24 mouse cellular contexts compared by ENCODE assay signal in genomic region chr19:22736870-22737269, GRCm38 (mm10).
DNase-seq lines count a peak whose midpoint lies in the region; ATAC-seq and TF ChIP-seq lines count a peak whose summit lies in the region.
"Had no signal": no experiment of that assay in that cellular context is flagged by ENCODE, and none has a peak within 500 bp of the region (broad histone marks: within the 10 kb centered on the region; RNA-seq: fewer than 3 reads in every experiment).

No protein-coding gene starts in this region.

- no peaks in the 10 kb centered on the region for H3K27me3 ChIP-seq in forebrain, embryonic 12.5 days
- H3K27me3 ChIP-seq in forebrain, embryonic 16.5 days (replicated peaks; ENCODE audit: control insufficient read depth, insufficient read depth, low read length), result no peaks in the 10 kb centered on the region
- no peaks in the 10 kb centered on the region for H3K27me3 ChIP-seq in midbrain, embryonic 13.5 days
- no peaks in the 10 kb centered on the region for H3K27me3 ChIP-seq in midbrain, embryonic 11.5 days (ENCODE audit: control insufficient read depth, insufficient read depth, low read length)
- no peaks in the 10 kb centered on the region for H3K27me3 ChIP-seq in midbrain, embryonic 16.5 days (ENCODE audit: control insufficient read depth, insufficient read depth, low read depth, low read length)
- H3K27me3 ChIP-seq in midbrain, postnatal 0 days (ENCODE audit: insufficient read depth, low read length), result no peaks in the 10 kb centered on the region
- H3K27me3 ChIP-seq: CH12.LX; embryonic facial prominence, embryonic 12.5 days had no signal

- no peaks in the 10 kb centered on the region for H3K9me3 ChIP-seq in forebrain, embryonic 12.5 days
- H3K9me3 ChIP-seq in forebrain, embryonic 16.5 days (ENCODE audit: control insufficient read depth, low read length), result no peaks in the 10 kb centered on the region
- no peaks in the 10 kb centered on the region for H3K9me3 ChIP-seq in midbrain, embryonic 13.5 days
- no peaks in the 10 kb centered on the region for H3K9me3 ChIP-seq in midbrain, embryonic 11.5 days (ENCODE audit: control insufficient read depth, low read length)
- H3K9me3 ChIP-seq in midbrain, embryonic 16.5 days (replicated peaks; ENCODE audit: control insufficient read depth, low read length, poor library complexity, severe bottlenecking), result no peaks in the 10 kb centered on the region
- no peaks in the 10 kb centered on the region for H3K9me3 ChIP-seq in midbrain, postnatal 0 days (ENCODE audit: low read length)
- H3K9me3 ChIP-seq: embryonic facial prominence, embryonic 10.5 days; embryonic facial prominence, embryonic 12.5 days; G1E had no signal

- no peak for TF ChIP-seq CTCF in midbrain, postnatal 0 days (IDR thresholded peaks at IDR 0.05)

- H3K4me2 ChIP-seq in forebrain, embryonic 12.5 days, result no peak overlapping the region
- no peak overlapping the region for H3K4me2 ChIP-seq in forebrain, embryonic 16.5 days (ENCODE audit: low read length)
- no peak overlapping the region for H3K4me2 ChIP-seq in midbrain, embryonic 13.5 days (replicated peaks)
- no peak overlapping the region for H3K4me2 ChIP-seq in midbrain, embryonic 11.5 days
- H3K4me2 ChIP-seq in midbrain, embryonic 16.5 days (ENCODE audit: low read length), result no peak overlapping the region
- no peak overlapping the region for H3K4me2 ChIP-seq in midbrain, postnatal 0 days (ENCODE audit: low read depth, low read length, poor library complexity, severe bottlenecking)
- H3K4me2 ChIP-seq: embryonic facial prominence, embryonic 12.5 days had no signal

- ATAC-seq in forebrain, embryonic 12.5 days (ENCODE audit: low FRiP score), result 0 out of 2 replicates have a peak, but pooled peaks have one; percentile 30
- ATAC-seq in forebrain, embryonic 16.5 days, result no peak
- peak; percentile 53; the same call in 1 of the 2 replicates for ATAC-seq in midbrain, embryonic 13.5 days
- ATAC-seq in midbrain, embryonic 11.5 days (ENCODE audit: low FRiP score), result no peak
- no peak for ATAC-seq in midbrain, embryonic 16.5 days
- no peak for ATAC-seq in midbrain, postnatal 0 days (ENCODE audit: low FRiP score)
- ATAC-seq: CD4-positive, CD25-positive, alpha-beta regulatory T cell, adult 4 months; forebrain, embryonic 14.5 days; forebrain, postnatal 0 days had no signal

- peaks cover 7% of the 10 kb centered on the region for H3K4me1 ChIP-seq in forebrain, embryonic 12.5 days
- no peaks in the 10 kb centered on the region for H3K4me1 ChIP-seq in forebrain, embryonic 16.5 days (replicated peaks; ENCODE audit: control insufficient read depth, insufficient read depth, low read length)
- H3K4me1 ChIP-seq in midbrain, embryonic 13.5 days (replicated peaks), result peaks cover 12% of the 10 kb centered on the region
- H3K4me1 ChIP-seq in midbrain, embryonic 11.5 days (ENCODE audit: control insufficient read depth, insufficient read depth, low read length), result peaks cover 3% of the 10 kb centered on the region
- H3K4me1 ChIP-seq in midbrain, embryonic 16.5 days (ENCODE audit: control insufficient read depth, insufficient read depth, low read length), result no peaks in the 10 kb centered on the region
- H3K4me1 ChIP-seq in midbrain, postnatal 0 days (ENCODE audit: insufficient read depth, low read length), result no peaks in the 10 kb centered on the region
- H3K4me1 ChIP-seq: embryonic facial prominence, embryonic 10.5 days had no signal

- no peak overlapping the region for H3K4me3 ChIP-seq in forebrain, embryonic 12.5 days (replicated peaks)
- H3K4me3 ChIP-seq in forebrain, embryonic 16.5 days (replicated peaks; ENCODE audit: low read length), result no peak overlapping the region
- no peak overlapping the region for H3K4me3 ChIP-seq in midbrain, embryonic 13.5 days (replicated peaks)
- no peak overlapping the region for H3K4me3 ChIP-seq in midbrain, embryonic 11.5 days (ENCODE audit: low read depth, low read length)
- H3K4me3 ChIP-seq in midbrain, embryonic 16.5 days (ENCODE audit: low read depth, low read length), result no peak overlapping the region
- H3K4me3 ChIP-seq in midbrain, postnatal 0 days (ENCODE audit: low read depth, low read length), result no peak overlapping the region
- H3K4me3 ChIP-seq: embryonic facial prominence, embryonic 10.5 days; embryonic facial prominence, embryonic 12.5 days had no signal

- DNase-seq in embryo, embryonic 10 days (ENCODE audit: low spot score), result peak; percentile 27
- no peak for DNase-seq in embryo, embryonic 11 days
- DNase-seq in midbrain, embryonic 11.5 days (ENCODE audit: low spot score, missing footprints), result no peak
- no peak for DNase-seq in midbrain, postnatal 0 days (ENCODE audit: low spot score)
- DNase-seq: adrenal gland, adult 2 months; adrenal gland, postnatal 10 days; adrenal gland, postnatal 25 days; B cell, adult 2 months; cerebellum, adult 11-12 months; cerebellum, adult 2 months; cerebellum, adult 9-10 months; cerebellum, postnatal 10 days; cerebellum, postnatal 25 days; forebrain, postnatal 0 days had no signal

- no peak overlapping the region for H3K9ac ChIP-seq in forebrain, embryonic 12.5 days
- no peak overlapping the region for H3K9ac ChIP-seq in forebrain, embryonic 16.5 days (replicated peaks; ENCODE audit: low read depth, low read length)
- H3K9ac ChIP-seq in midbrain, embryonic 13.5 days (replicated peaks), result no peak overlapping the region
- H3K9ac ChIP-seq in midbrain, embryonic 11.5 days (ENCODE audit: low read length), result no peak overlapping the region
- no peak overlapping the region for H3K9ac ChIP-seq in midbrain, embryonic 16.5 days (ENCODE audit: low read depth, low read length)
- H3K9ac ChIP-seq in midbrain, postnatal 0 days (replicated peaks; ENCODE audit: low read length, poor library complexity, severe bottlenecking), result no peak overlapping the region
- H3K9ac ChIP-seq: embryonic facial prominence, embryonic 12.5 days; forebrain, postnatal 0 days had no signal

- no peak overlapping the region for H3K27ac ChIP-seq in forebrain, embryonic 12.5 days
- H3K27ac ChIP-seq in forebrain, embryonic 16.5 days (ENCODE audit: low read length), result no peak overlapping the region
- no peak overlapping the region for H3K27ac ChIP-seq in midbrain, embryonic 13.5 days
- no peak overlapping the region for H3K27ac ChIP-seq in midbrain, embryonic 11.5 days (ENCODE audit: low read depth, low read length)
- H3K27ac ChIP-seq in midbrain, embryonic 16.5 days (ENCODE audit: low read length), result peak overlapping the region; percentile 13; the same call in 1 of the 2 replicates
- H3K27ac ChIP-seq in midbrain, postnatal 0 days (ENCODE audit: low read depth, low read length), result no peak overlapping the region
- H3K27ac ChIP-seq: embryonic facial prominence, embryonic 10.5 days; embryonic facial prominence, embryonic 12.5 days had no signal

- H3K36me3 ChIP-seq in forebrain, embryonic 12.5 days (replicated peaks), result no peaks in the 10 kb centered on the region
- H3K36me3 ChIP-seq in forebrain, embryonic 16.5 days (ENCODE audit: control insufficient read depth, insufficient read depth), result no peaks in the 10 kb centered on the region
- no peaks in the 10 kb centered on the region for H3K36me3 ChIP-seq in midbrain, embryonic 13.5 days
- H3K36me3 ChIP-seq in midbrain, embryonic 11.5 days (ENCODE audit: control insufficient read depth, insufficient read depth, low read length), result no peaks in the 10 kb centered on the region
- H3K36me3 ChIP-seq in midbrain, embryonic 16.5 days (ENCODE audit: control insufficient read depth, insufficient read depth, low read length), result no peaks in the 10 kb centered on the region
- no peaks in the 10 kb centered on the region for H3K36me3 ChIP-seq in midbrain, postnatal 0 days (ENCODE audit: insufficient read depth, low read length)
- H3K36me3 ChIP-seq: embryonic facial prominence, embryonic 10.5 days; embryonic facial prominence, embryonic 12.5 days; G1E had no signal

- whole genome bisulfite sequencing in forebrain, embryonic 12.5 days, result 68% methylated on average over 2 of the region's 2 CpGs
- WGBS in forebrain, embryonic 16.5 days, result 61% methylated on average over 2 of the region's 2 CpGs
- WGBS in midbrain, embryonic 13.5 days, result 55% methylated on average over 2 of the region's 2 CpGs
- WGBS in midbrain, embryonic 11.5 days, result 76% methylated on average over 2 of the region's 2 CpGs
- WGBS in midbrain, embryonic 16.5 days, result 53% methylated on average over 2 of the region's 2 CpGs
- WGBS in midbrain, postnatal 0 days, result 55% methylated on average over 2 of the region's 2 CpGs

Comparison
In these comparisons a context has a peak if more than half of its experiments do, and no peak if none do; other contexts are left out.
1. ATAC-seq: peak in forebrain, embryonic 12.5 days (single experiment) and midbrain, embryonic 13.5 days (single experiment); none in forebrain, embryonic 16.5 days (single experiment), midbrain, embryonic 11.5 days (single experiment), midbrain, embryonic 16.5 days (single experiment) and midbrain, postnatal 0 days (single experiment).